Mouse (Mus musculus) MEL (cell line): ENCODE data around the gene Gsg1l.

Experiments
- BHLHE40 ChIP-seq: IDR thresholded peaks from 2 replicates; pipeline ENCODE4 v1.6.1; 2012; ENCODE audit warnings: low read depth, mild to moderate bottlenecking, inconsistent platforms, low read length, improper control_type of control experiment, borderline replicate concordance
- CTCF ChIP-seq, 3 experiments: IDR thresholded peaks in 2 of 3; conservative IDR thresholded peaks in 1 of 3; 2 replicates each; pipeline ENCODE4 v1.5.1; 2011 to 2012; ENCODE audit warnings: low read length in 3 of 3, low read depth in 2 of 3, mild to moderate bottlenecking in 2 of 3, improper control_type of control experiment in 1 of 3, inconsistent platforms in 1 of 3, mixed read lengths in 1 of 3, moderate library complexity in 1 of 3; ENCODE audit not compliant: control insufficient read depth in 1 of 3, insufficient read depth in 1 of 3, poor library complexity in 1 of 3, severe bottlenecking in 1 of 3
- ETS1 ChIP-seq: IDR thresholded peaks from 2 replicates; pipeline ENCODE4 v1.6.1; 2012; ENCODE audit warnings: low read depth, mild to moderate bottlenecking, inconsistent platforms, low read length, improper control_type of control experiment, moderate library complexity
- GATA1 ChIP-seq: IDR thresholded peaks from 2 replicates; pipeline ENCODE4 v1.6.1; 2011; ENCODE audit warnings: low read depth, low read length, improper control_type of control experiment
- MAFK ChIP-seq: IDR thresholded peaks from 2 replicates; pipeline ENCODE4 v1.6.1; 2011; ENCODE audit warnings: low read depth, mild to moderate bottlenecking, low read length, improper control_type of control experiment, borderline replicate concordance
- MXI1 ChIP-seq: IDR thresholded peaks from 2 replicates; pipeline ENCODE4 v1.6.1; 2011; ENCODE audit warnings: mild to moderate bottlenecking, low read depth, low read length, improper control_type of control experiment
- POLR2A ChIP-seq, 2 experiments: IDR thresholded peaks; 2 replicates each; pipeline ENCODE4 v1.6.1; 2011 to 2012; ENCODE audit warnings: low read length in 2 of 2, mild to moderate bottlenecking in 2 of 2, control low read depth in 1 of 2, improper control_type of control experiment in 1 of 2, low read depth in 1 of 2, moderate library complexity in 1 of 2; ENCODE audit not compliant: control insufficient read depth in 1 of 2, insufficient read depth in 1 of 2, poor library complexity in 1 of 2
- TCF12 ChIP-seq: IDR thresholded peaks from 2 replicates; pipeline ENCODE4 v1.6.1; 2014; ENCODE audit warnings: low read depth, mild to moderate bottlenecking, inconsistent platforms, low read length, improper control_type of control experiment, moderate library complexity

- TF ChIP-seq POLR2A (IDR thresholded peaks at IDR 0.05; ENCODE audit: control insufficient read depth in 1 of 2, insufficient read depth in 1 of 2, low read depth in 1 of 2, low read length in 2 of 2, poor library complexity in 1 of 2) (no peak), MAFK (no peak), BHLHE40 (no peak), ETS1 (no peak), CTCF (IDR thresholded peaks at IDR 0.05 in 2 of 3, conservative IDR thresholded peaks at IDR 0.05 in 1 of 3; ENCODE audit: control insufficient read depth in 1 of 3, insufficient read depth in 1 of 3, low read depth in 2 of 3, low read length in 3 of 3, poor library complexity in 1 of 3, severe bottlenecking in 1 of 3) (no peak), TCF12 (no peak), GATA1 (no peak), MXI1 (no peak)
Measured at GRCm38 (mm10) chr7:125972174-125972672, 110.0 kb downstream of the Gsg1l start.
